In genomic region chr11:69038173-69038572, GRCm38 (mm10) we compare ENCODE assay signal across 9 mouse cellular contexts. TPM values are rescaled to one million over a fixed set of nuclear protein-coding genes. Genes with fewer than 3 reads are reported as not detected.
DNase-seq lines count a peak whose midpoint lies in the region; ATAC-seq and TF ChIP-seq lines count a peak whose summit lies in the region.
"Had no signal": no experiment of that assay in that cellular context is flagged by ENCODE, and none has a peak within 500 bp of the region (broad histone marks: within the 10 kb centered on the region; RNA-seq: fewer than 3 reads in every experiment).

No protein-coding gene starts in this region.

- peaks cover 33% of the 10 kb centered on the region for H3K4me1 ChIP-seq in hindbrain, embryonic 10.5 days (replicated peaks)
- peaks cover 26% of the 10 kb centered on the region for H3K4me1 ChIP-seq in hindbrain, embryonic 12.5 days
- peaks cover 50% of the 10 kb centered on the region for H3K4me1 ChIP-seq in G1E (ENCODE audit: insufficient read depth, low read depth, low read length)
- peaks cover 39% of the 10 kb centered on the region for H3K4me1 ChIP-seq in liver, embryonic 13.5 days (replicated peaks)

- no peak overlapping the region for H3K27ac ChIP-seq in hindbrain, embryonic 10.5 days
- no peak overlapping the region for H3K27ac ChIP-seq in hindbrain, embryonic 12.5 days
- H3K27ac ChIP-seq in liver, embryonic 13.5 days: no peak overlapping the region

- H3K9ac ChIP-seq in hindbrain, embryonic 12.5 days: no peak overlapping the region
- 0 out of 2 replicates have a peak overlapping the region, but pooled peaks have one; percentile 78 for H3K9ac ChIP-seq in liver, embryonic 13.5 days
- H3K9ac ChIP-seq: stomach, embryonic 15.5 days had no signal

- H3K36me3 ChIP-seq in hindbrain, embryonic 10.5 days: peaks cover 31% of the 10 kb centered on the region
- H3K36me3 ChIP-seq in hindbrain, embryonic 12.5 days: peaks cover 27% of the 10 kb centered on the region
- H3K36me3 ChIP-seq in G1E (replicated peaks): peaks cover 36% of the 10 kb centered on the region
- H3K36me3 ChIP-seq in liver, embryonic 13.5 days: peaks cover 24% of the 10 kb centered on the region

- no peak for ATAC-seq in CD4-positive, CD25-positive, alpha-beta regulatory T cell, adult 4 months
- no peak for ATAC-seq in hindbrain, embryonic 12.5 days (ENCODE audit: low FRiP score)
- ATAC-seq in G1E (ENCODE audit: extremely low read depth, insufficient number of reproducible peaks, low FRiP score, poor library complexity, severe bottlenecking): no peak
- no peak for ATAC-seq in liver, embryonic 13.5 days (ENCODE audit: low read depth)

- no peak overlapping the region for H3K4me2 ChIP-seq in hindbrain, embryonic 12.5 days (replicated peaks)
- H3K4me2 ChIP-seq in liver, embryonic 13.5 days: peak overlapping the region; percentile 91

- peak; percentile 21 for DNase-seq in CD4-positive, CD25-positive, alpha-beta regulatory T cell, adult 2 months (ENCODE audit: low read depth, low spot score)
- no peak for DNase-seq in hindbrain, embryonic 10.5 days (ENCODE audit: low spot score)
- no peak for DNase-seq in G1E (ENCODE audit: low spot score)
- no peak for DNase-seq in liver, embryonic 13.5 days
- DNase-seq in frontal cortex, adult 2 months (ENCODE audit: extremely low spot score in 1 of 2, low spot score in 1 of 2): no peak
- DNase-seq in adrenal gland, postnatal 4 days (ENCODE audit: low spot score in 2 of 2): no peak

- peak overlapping the region; percentile 71 for H3K4me3 ChIP-seq in hindbrain, embryonic 10.5 days
- no peak overlapping the region for H3K4me3 ChIP-seq in hindbrain, embryonic 12.5 days
- peak overlapping the region; percentile 11; the same call in 1 of the 2 replicates for H3K4me3 ChIP-seq in G1E (ENCODE audit: low read depth, low read length)
- peak overlapping the region; percentile 74; the same call in 1 of the 2 replicates for H3K4me3 ChIP-seq in liver, embryonic 13.5 days (replicated peaks)

- H3K27me3 ChIP-seq in hindbrain, embryonic 10.5 days (ENCODE audit: insufficient read depth, poor library complexity, severe bottlenecking): no peaks in the 10 kb centered on the region
- H3K27me3 ChIP-seq in hindbrain, embryonic 12.5 days: no peaks in the 10 kb centered on the region
- no peaks in the 10 kb centered on the region for H3K27me3 ChIP-seq in G1E (ENCODE audit: insufficient read depth, low read length)
- no peaks in the 10 kb centered on the region for H3K27me3 ChIP-seq in liver, embryonic 13.5 days
- H3K27me3 ChIP-seq: stomach, embryonic 15.5 days had no signal

- no peak for TF ChIP-seq CTCF in G1E (IDR thresholded peaks at IDR 0.05; ENCODE audit: low read depth, low read length)

- H3K9me3 ChIP-seq in hindbrain, embryonic 10.5 days: no peaks in the 10 kb centered on the region
- H3K9me3 ChIP-seq in hindbrain, embryonic 12.5 days (replicated peaks): no peaks in the 10 kb centered on the region
- no peaks in the 10 kb centered on the region for H3K9me3 ChIP-seq in G1E (replicated peaks)
- H3K9me3 ChIP-seq in liver, embryonic 13.5 days (replicated peaks): no peaks in the 10 kb centered on the region
- H3K9me3 ChIP-seq: stomach, embryonic 15.5 days had no signal

- WGBS in hindbrain, embryonic 10.5 days: 70% methylated on average over 5 of the region's 5 CpGs
- 76% methylated on average over 5 of the region's 5 CpGs for WGBS in hindbrain, embryonic 12.5 days
- WGBS in liver, embryonic 13.5 days (ENCODE audit: insufficient replicate concordance): 64% methylated on average over 5 of the region's 5 CpGs

RNA-seq across cellular contexts. Expression of gene Aurkb, which starts 7.3 kb away (rescaled TPM):
- 10 to 100 TPM in 1 of 2 experiments, 1 to 10 TPM in 1; 9.0 to 17.8 TPM for polyA plus RNA-seq in CD4-positive, CD25-positive, alpha-beta regulatory T cell, adult 4 months (2017; shearing (Covaris generic))
- 184 and 228 TPM in 2 replicates for polyA plus RNA-seq in hindbrain, embryonic 10.5 days (2016; fragmentation: Nextera tagmentation; extraction: Ambion mirVana)
- 95.5 and 100 TPM in 2 replicates for polyA plus RNA-seq in hindbrain, embryonic 12.5 days (2016; fragmentation: Nextera tagmentation; extraction: Ambion mirVana)
- total RNA-seq in G1E (2014; fragmentation: Nextera tagmentation) (176 and 241 TPM in 2 replicates), G1E (2017) (117 and 133 TPM in 2 replicates)
- 296 TPM in 2 replicates for polyA plus RNA-seq in G1E (2012)
- polyA plus RNA-seq in liver, embryonic 13.5 days (2015; fragmentation: Nextera tagmentation; extraction: Ambion mirVana): 116 and 123 TPM in 2 replicates
- 0.96 and 1.1 TPM in 2 replicates for polyA plus RNA-seq in frontal cortex, adult 2 months (2012; rRNA removed)
- 10 to 100 TPM; 41.5 to 41.7 TPM for total RNA-seq in adrenal gland, postnatal 4 days (2021)

RNA-seq across cellular contexts. Expression of gene Borcs6, which starts 21.3 kb away (rescaled TPM):
- 1 to 10 TPM; 1.0 to 1.4 TPM for polyA plus RNA-seq in CD4-positive, CD25-positive, alpha-beta regulatory T cell, adult 4 months (2017; shearing (Covaris generic))
- 8.5 and 12.6 TPM in 2 replicates for polyA plus RNA-seq in hindbrain, embryonic 10.5 days (2016; fragmentation: Nextera tagmentation; extraction: Ambion mirVana)
- polyA plus RNA-seq in hindbrain, embryonic 12.5 days (2016; fragmentation: Nextera tagmentation; extraction: Ambion mirVana): 15.8 and 16.6 TPM in 2 replicates
- 5.3 and 6.4 TPM in 2 replicates for total RNA-seq in G1E (2014; fragmentation: Nextera tagmentation)
- 6.1 and 8.2 TPM in 2 replicates for total RNA-seq in G1E (2017)
- 25.9 and 37.4 TPM in 2 replicates for polyA plus RNA-seq in G1E (2012)
- polyA plus RNA-seq in liver, embryonic 13.5 days (2015; fragmentation: Nextera tagmentation; extraction: Ambion mirVana): 3.5 TPM in 2 replicates
- polyA plus RNA-seq in frontal cortex, adult 2 months (2012; rRNA removed): 28.6 and 32.0 TPM in 2 replicates
- 10 to 100 TPM; 24.3 to 26.0 TPM for total RNA-seq in adrenal gland, postnatal 4 days (2021)

RNA-seq across cellular contexts. Expression of gene Ctc1, which starts 22.5 kb away (rescaled TPM):
- 10 to 100 TPM; 12.5 to 13.5 TPM for polyA plus RNA-seq in CD4-positive, CD25-positive, alpha-beta regulatory T cell, adult 4 months (2017; shearing (Covaris generic))
- polyA plus RNA-seq in hindbrain, embryonic 10.5 days (2016; fragmentation: Nextera tagmentation; extraction: Ambion mirVana): 89.8 and 90.9 TPM in 2 replicates
- polyA plus RNA-seq in hindbrain, embryonic 12.5 days (2016; fragmentation: Nextera tagmentation; extraction: Ambion mirVana): 64.8 and 66.4 TPM in 2 replicates
- total RNA-seq in G1E (2014; fragmentation: Nextera tagmentation) (83.8 and 96.5 TPM in 2 replicates), G1E (2017) (15.2 and 19.9 TPM in 2 replicates)
- 73.4 and 104 TPM in 2 replicates for polyA plus RNA-seq in G1E (2012)
- polyA plus RNA-seq in liver, embryonic 13.5 days (2015; fragmentation: Nextera tagmentation; extraction: Ambion mirVana): 16.9 and 20.3 TPM in 2 replicates
- polyA plus RNA-seq in frontal cortex, adult 2 months (2012; rRNA removed): 48.7 and 49.2 TPM in 2 replicates
- total RNA-seq in adrenal gland, postnatal 4 days (2021): 10 to 100 TPM; 50.2 to 51.3 TPM

RNA-seq across cellular contexts. Expression of gene Pfas, which starts 29.9 kb away (rescaled TPM):
- polyA plus RNA-seq in CD4-positive, CD25-positive, alpha-beta regulatory T cell, adult 4 months (2017; shearing (Covaris generic)): 10 to 100 TPM; 20.2 to 33.9 TPM
- 40.6 and 57.3 TPM in 2 replicates for polyA plus RNA-seq in hindbrain, embryonic 10.5 days (2016; fragmentation: Nextera tagmentation; extraction: Ambion mirVana)
- polyA plus RNA-seq in hindbrain, embryonic 12.5 days (2016; fragmentation: Nextera tagmentation; extraction: Ambion mirVana): 27.8 and 31.0 TPM in 2 replicates
- 83.4 and 107 TPM in 2 replicates for total RNA-seq in G1E (2014; fragmentation: Nextera tagmentation)
- total RNA-seq in G1E (2017): 34.4 and 36.2 TPM in 2 replicates
- polyA plus RNA-seq in G1E (2012): 41.3 and 62.8 TPM in 2 replicates
- 32.4 and 33.2 TPM in 2 replicates for polyA plus RNA-seq in liver, embryonic 13.5 days (2015; fragmentation: Nextera tagmentation; extraction: Ambion mirVana)
- polyA plus RNA-seq in frontal cortex, adult 2 months (2012; rRNA removed): 19.0 and 19.8 TPM in 2 replicates
- 10 to 100 TPM; 37.5 to 42.3 TPM for total RNA-seq in adrenal gland, postnatal 4 days (2021)

RNA-seq across cellular contexts. Expression of gene Tmem107, which starts 32.4 kb away (rescaled TPM):
- 1 to 10 TPM; 2.4 to 4.2 TPM for polyA plus RNA-seq in CD4-positive, CD25-positive, alpha-beta regulatory T cell, adult 4 months (2017; shearing (Covaris generic))
- polyA plus RNA-seq in hindbrain, embryonic 10.5 days (2016; fragmentation: Nextera tagmentation; extraction: Ambion mirVana): 56.6 and 57.6 TPM in 2 replicates
- polyA plus RNA-seq in hindbrain, embryonic 12.5 days (2016; fragmentation: Nextera tagmentation; extraction: Ambion mirVana): 39.4 and 45.1 TPM in 2 replicates
- total RNA-seq in G1E (2014; fragmentation: Nextera tagmentation) (28.3 and 38.2 TPM in 2 replicates), G1E (2017) (17.2 and 34.2 TPM in 2 replicates)
- polyA plus RNA-seq in G1E (2012): 70.8 and 77.9 TPM in 2 replicates
- 30.8 and 31.7 TPM in 2 replicates for polyA plus RNA-seq in liver, embryonic 13.5 days (2015; fragmentation: Nextera tagmentation; extraction: Ambion mirVana)
- 22.0 and 23.5 TPM in 2 replicates for polyA plus RNA-seq in frontal cortex, adult 2 months (2012; rRNA removed)
- 10 to 100 TPM; 20.6 TPM for total RNA-seq in adrenal gland, postnatal 4 days (2021)
